Mouse (Mus musculus) CH12.LX (cell line): ENCODE measurements around the gene Wnt1.

ENCODE experiments used
- CTCF ChIP-seq, 2 experiments: IDR thresholded peaks in 1 of 2; conservative IDR thresholded peaks in 1 of 2; 2 replicates each; pipeline ENCODE4 v1.5.1; 2011 to 2012; ENCODE audit warnings: low read depth in 2 of 2, low read length in 2 of 2, improper control_type of control experiment in 1 of 2, inconsistent platforms in 1 of 2, mild to moderate bottlenecking in 1 of 2, moderate library complexity in 1 of 2
- HCFC1 ChIP-seq: IDR thresholded peaks from 2 replicates; pipeline ENCODE4 v1.6.1; 2012; ENCODE audit warnings: low read depth, mild to moderate bottlenecking, inconsistent platforms, low read length, improper control_type of control experiment
- MAX ChIP-seq: IDR thresholded peaks from 2 replicates; pipeline ENCODE4 v1.6.1; 2011; ENCODE audit warnings: low read length, improper control_type of control experiment
- POLR2A ChIP-seq: IDR thresholded peaks from 2 replicates; pipeline ENCODE4 v1.6.1; 2011; ENCODE audit warnings: low read depth, mild to moderate bottlenecking, improper control_type of control experiment, low read length
- POLR2AphosphoS2 ChIP-seq: IDR thresholded peaks from 2 replicates; pipeline ENCODE4 v1.6.1; 2011; ENCODE audit warnings: low read depth, low read length, improper control_type of control experiment
- ZC3H11A ChIP-seq: IDR thresholded peaks from 2 replicates; pipeline ENCODE4 v1.6.1; 2012; ENCODE audit warnings: low read depth, mild to moderate bottlenecking, inconsistent platforms, low read length, improper control_type of control experiment

DNA sequence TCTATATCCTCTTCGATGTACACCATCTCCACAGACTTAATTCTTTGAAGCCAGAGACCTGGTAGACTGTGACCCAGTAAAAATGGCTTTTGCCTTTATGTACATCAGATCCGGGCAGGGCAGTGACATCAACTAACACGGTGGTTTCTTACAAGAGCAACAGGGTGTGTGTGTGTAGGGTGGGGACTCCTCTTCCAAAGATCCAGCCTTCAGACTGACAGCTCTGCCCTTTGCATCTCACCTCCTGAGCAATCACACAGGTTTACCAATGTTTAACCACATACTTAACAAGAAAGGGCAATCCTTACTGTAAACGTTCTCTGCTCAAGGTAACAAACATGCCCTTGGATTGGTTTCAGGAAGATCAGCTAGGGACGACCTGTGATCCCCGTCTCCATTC is 42.4 kb upstream of the Wnt1 start:
- no peak for TF ChIP-seq POLR2AphosphoS2
- no peak for TF ChIP-seq POLR2A
- no peak for TF ChIP-seq MAX
- TF ChIP-seq HCFC1 = no peak
- no peak for TF ChIP-seq ZC3H11A
- TF ChIP-seq CTCF (conservative IDR thresholded peaks at IDR 0.05 in 1 of 2, IDR thresholded peaks at IDR 0.05 in 1 of 2; ENCODE audit: low read depth in 2 of 2, low read length in 2 of 2) = no peak
